Mouse (Mus musculus) CH12F3 (cell line): Measurements from ENCODE around the gene Slc44a5.
"Not testable (repeated sequence)": the region's sequence is repeated elsewhere in the genome, so short reads cannot be mapped to it uniquely, and the experiment has no call there.

ENCODE experiments used
- in situ Hi-C: fragments of 300-500 bp; cut with MboI; formaldehyde crosslinking; loops from 2 replicates; pipeline ENCODE4 v1.14.3; 2020; ENCODE audit warnings: low sequenced_read_pairs

Gene Slc44a5

GRCm38 (mm10) chr3:154145750-154146149 lies 172.5 kb downstream of the Slc44a5 start:
- in situ Hi-C loops, result no loop called here

- in situ Hi-C loops, result no loop called here
Measured at GRCm38 (mm10) chr3:154149778-154150177, 176.5 kb downstream of the Slc44a5 start.

GRCm38 (mm10) chr3:154153541-154153940 lies 180.3 kb downstream of the Slc44a5 start:
- in situ Hi-C loops, result not testable (repeated sequence)

- in situ Hi-C loops, result no loop called here
Measured at GRCm38 (mm10) chr3:154165882-154166281, 192.6 kb downstream of the Slc44a5 start.

- in situ Hi-C loops, result no loop called here
Measured at GRCm38 (mm10) chr3:154171881-154172592, 198.8 kb downstream of the Slc44a5 start.

GRCm38 (mm10) chr3:154172593-154172965 lies 199.3 kb downstream of the Slc44a5 start:
- in situ Hi-C loops, result no loop called here

- in situ Hi-C loops, result no loop called here
Measured at GRCm38 (mm10) chr3:154173556-154173955, 200.3 kb downstream of the Slc44a5 start.

- in situ Hi-C loops, result no loop called here
Measured at GRCm38 (mm10) chr3:154174031-154174430, 200.8 kb downstream of the Slc44a5 start.

GRCm38 (mm10) chr3:154174766-154175165 lies 201.5 kb downstream of the Slc44a5 start:
- in situ Hi-C loops, result no loop called here

GRCm38 (mm10) chr3:154177665-154178305 lies 204.5 kb downstream of the Slc44a5 start:
- in situ Hi-C loops, result no loop called here

GRCm38 (mm10) chr3:154179423-154179920 lies 206.2 kb downstream of the Slc44a5 start:
- in situ Hi-C loops, result no loop called here

- in situ Hi-C loops, result no loop called here
Measured at GRCm38 (mm10) chr3:154182987-154183386, 209.8 kb downstream of the Slc44a5 start.

GRCm38 (mm10) chr3:154183957-154184356 lies 210.7 kb downstream of the Slc44a5 start:
- in situ Hi-C loops, result no loop called here

- in situ Hi-C loops, result no loop called here
Measured at GRCm38 (mm10) chr3:154188668-154189067, 215.4 kb downstream of the Slc44a5 start.

- in situ Hi-C loops, result no loop called here
Measured at GRCm38 (mm10) chr3:154192328-154193030, 219.2 kb downstream of the Slc44a5 start.

- in situ Hi-C loops, result no loop called here
Measured at GRCm38 (mm10) chr3:154193189-154193840, 220.1 kb downstream of the Slc44a5 start.

- in situ Hi-C loops, result no loop called here
Measured at GRCm38 (mm10) chr3:154200422-154200828, 227.2 kb downstream of the Slc44a5 start.

- in situ Hi-C loops, result no loop called here
Measured at GRCm38 (mm10) chr3:154201796-154202195, 228.6 kb downstream of the Slc44a5 start.

- in situ Hi-C loops, result no loop called here
Measured at GRCm38 (mm10) chr3:154202383-154202782, 229.1 kb downstream of the Slc44a5 start.

GRCm38 (mm10) chr3:154208479-154208878 lies 235.2 kb downstream of the Slc44a5 start:
- in situ Hi-C loops, result no loop called here

GRCm38 (mm10) chr3:154209201-154209754 lies 236.0 kb downstream of the Slc44a5 start:
- in situ Hi-C loops, result no loop called here
